Mouse (Mus musculus) T-helper 2 cell (primary cell): ENCODE results near the gene Olfr974.
"Not testable (repeated sequence)": the region's sequence is repeated elsewhere in the genome, so short reads cannot be mapped to it uniquely, and the experiment has no call there.

Experiments used
- in situ Hi-C: fragments of 300-600 bp; cut with MboI, MseI; formaldehyde crosslinking; loops from one replicate; pipeline ENCODE4 v1.15.1; 2025; ENCODE audit warnings: high pct_unique_total_duplicates

Olfr974 gene

DNA sequence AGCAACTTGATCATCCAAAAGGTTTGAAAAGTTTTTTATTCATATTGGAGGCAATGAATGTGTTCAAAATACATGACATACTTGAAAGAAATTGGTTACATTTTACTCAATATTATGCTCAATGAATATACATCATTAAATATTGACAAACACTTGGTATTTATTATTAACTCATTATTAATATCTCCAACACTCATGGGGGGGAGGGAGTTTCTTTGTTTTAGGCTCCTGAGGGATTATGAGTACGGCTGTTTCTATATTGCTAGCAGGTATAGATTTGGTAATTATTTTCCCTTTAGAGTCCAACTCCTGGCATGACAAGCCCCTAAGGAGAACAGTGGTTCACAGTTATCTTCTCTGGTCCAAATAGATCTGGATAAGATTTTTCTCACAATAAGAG lies at the start of gene Olfr974:
Gene Olfr974 (plus strand): TSS at position 301 of the 400 bp plus-strand sequence.
- in situ Hi-C loops, result no loop called here

DNA sequence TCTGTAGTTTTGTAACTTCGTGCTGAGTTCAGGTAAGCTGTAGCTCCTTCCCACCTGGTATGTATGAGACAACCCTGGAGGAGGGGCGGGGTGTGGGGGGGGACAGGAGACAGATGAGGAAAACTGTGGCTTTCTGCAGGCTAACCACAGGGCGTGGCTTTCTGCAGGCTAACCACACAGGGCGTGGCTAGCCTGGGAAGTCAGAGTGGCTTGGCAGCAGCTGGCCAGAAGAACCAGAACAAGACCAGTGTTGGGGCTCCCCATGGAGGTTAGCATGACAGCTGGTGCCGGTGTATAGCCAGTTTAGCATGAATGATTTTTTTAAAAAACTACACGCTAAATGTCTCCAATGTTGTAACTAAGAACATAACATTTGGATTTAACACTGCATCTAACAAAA lies 32.2 kb upstream of the Olfr974 start:
- in situ Hi-C loops, result no loop called here

DNA sequence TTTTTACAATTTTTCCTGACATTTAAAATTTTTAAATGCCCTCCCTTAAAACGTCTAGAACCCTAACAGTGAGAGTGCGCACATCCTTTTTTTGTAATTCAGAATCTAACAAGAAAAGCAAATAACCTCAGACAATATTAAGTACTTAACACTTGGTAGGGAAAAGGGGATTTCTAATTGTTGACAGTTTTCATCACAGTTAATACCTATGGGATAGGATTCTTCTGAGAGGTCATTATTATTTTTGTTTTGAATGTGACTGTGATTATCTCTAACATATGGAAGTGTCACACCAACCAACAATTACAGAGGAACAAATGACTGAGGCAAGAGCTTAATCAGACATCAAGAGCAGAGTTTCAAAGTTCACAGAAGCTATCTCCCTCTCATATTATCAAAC lies 30.3 kb upstream of the Olfr974 start, which contains the start of gene Olfr229:
Gene Olfr229 (plus strand): TSS at position 301 of the 400 bp plus-strand sequence.
- in situ Hi-C loops, result no loop called here

DNA sequence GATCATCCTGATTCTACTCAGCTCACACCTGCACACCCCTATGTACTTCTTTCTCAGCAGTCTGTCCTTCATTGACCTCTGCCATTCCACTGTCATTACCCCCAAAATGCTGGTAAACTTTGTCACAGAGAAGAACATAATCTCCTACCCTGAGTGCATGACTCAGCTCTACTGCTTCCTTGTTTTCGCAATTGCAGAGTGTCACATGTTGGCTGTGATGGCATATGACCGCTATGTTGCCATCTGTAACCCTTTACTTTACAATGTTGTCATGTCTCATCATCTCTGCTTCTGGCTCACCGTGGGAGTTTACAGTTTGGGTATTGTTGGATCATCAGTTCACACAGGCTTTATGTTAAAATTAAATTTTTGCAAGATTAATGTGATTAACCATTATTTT lies 27.4 kb upstream of the Olfr974 start:
- in situ Hi-C loops, result no loop called here

DNA sequence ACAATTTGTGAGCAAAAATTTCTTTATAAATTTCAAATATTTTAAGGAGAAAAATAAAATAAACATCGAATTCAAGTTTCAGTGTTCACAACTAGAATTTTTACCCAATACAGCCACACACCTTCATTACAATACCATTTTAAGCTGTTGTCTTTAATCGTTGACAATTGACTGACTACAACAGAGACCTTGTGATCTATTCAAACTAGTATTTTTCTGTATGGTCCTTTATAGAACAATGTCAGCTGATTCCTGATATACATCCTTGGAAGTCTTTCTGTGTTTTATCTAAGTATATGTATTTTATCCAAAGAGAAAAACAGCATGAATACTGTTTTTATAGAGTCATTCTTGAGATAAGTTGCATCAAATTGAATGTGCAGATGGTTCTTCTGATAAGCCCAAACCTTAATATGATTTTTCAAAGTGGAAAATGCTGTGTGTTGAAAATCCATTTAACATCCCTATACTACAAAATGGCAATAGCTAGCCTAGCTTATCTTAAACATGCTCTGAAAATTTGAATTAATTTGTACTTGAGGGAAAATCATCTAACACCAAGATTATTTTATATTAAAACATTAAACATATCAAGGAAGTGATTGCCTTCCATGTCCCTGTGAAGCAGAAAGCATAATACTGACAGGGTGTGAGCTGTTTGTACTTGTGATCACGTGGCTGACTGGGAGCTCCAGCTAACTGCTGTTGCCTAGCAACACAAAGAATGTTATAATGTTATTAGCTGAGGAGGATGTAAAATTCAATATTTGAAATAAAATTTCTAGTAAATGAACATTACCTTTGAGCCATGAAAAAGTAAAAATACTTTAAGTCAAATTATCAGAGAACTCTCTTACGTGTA lies 9.1 kb upstream of the Olfr974 start:
- in situ Hi-C loops, result not testable (repeated sequence)

DNA sequence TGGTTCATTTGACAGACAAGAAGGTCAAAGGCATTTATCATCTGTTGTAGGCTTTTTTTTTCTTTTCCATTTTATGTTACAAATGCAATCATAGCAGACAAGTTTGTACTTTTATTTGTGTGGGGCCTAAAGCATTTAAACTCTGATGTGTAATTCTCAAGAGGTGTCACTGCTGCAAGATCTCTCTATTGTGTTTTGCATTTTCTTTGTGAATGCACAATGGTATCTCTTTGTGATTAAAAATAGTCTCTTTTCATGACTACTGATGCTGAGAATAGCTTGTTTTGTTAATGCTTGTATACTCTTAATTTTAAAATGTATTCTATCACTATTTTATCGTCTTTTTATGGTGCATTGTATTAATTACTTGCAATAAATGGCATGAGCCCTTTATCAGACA lies 8.5 kb upstream of the Olfr974 start:
- in situ Hi-C loops, result not testable (repeated sequence)

DNA sequence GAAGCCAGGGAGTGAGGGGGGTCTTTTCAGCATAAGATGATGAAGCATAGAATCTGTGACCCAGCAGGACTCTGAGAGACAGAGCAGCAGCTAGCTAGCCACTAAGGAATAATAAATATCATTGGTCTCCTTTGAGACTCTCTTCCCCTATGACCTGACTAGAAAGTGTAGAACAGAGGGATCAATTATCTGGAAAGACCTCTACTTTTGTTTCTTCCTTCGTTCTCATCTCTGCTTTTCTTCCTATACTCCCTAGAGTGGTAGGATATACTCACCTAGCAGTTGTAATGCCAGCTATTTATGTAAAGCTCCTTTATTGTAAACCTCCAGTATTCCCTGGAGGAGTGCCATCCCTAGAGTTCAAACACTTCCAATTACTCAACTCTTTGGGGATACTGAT lies 14.6 kb downstream of the Olfr974 start, which contains the start of gene Olfr975:
Gene Olfr975 (minus strand): TSS at position 101 of the 400 bp plus-strand sequence.
- in situ Hi-C loops, result no loop called here

DNA sequence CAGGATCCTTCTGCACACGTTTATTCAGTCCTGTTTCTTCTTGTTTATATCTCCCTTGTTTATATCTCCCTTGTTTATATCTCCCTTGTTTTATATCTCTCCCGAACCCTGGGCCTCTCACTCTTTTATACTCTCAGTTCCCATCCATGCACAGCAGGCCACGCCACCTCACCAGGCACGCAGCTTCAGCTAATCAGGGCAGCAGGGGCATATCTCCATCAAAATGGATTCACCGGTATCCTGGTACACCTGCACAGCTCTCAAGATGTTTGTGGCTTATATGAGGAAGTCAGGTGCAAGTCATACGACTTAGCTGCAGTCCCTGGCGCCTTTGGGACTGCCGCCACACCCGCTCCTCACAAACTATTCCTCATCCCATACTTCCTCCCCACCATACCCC lies 23.7 kb downstream of the Olfr974 start, which contains the start of gene Olfr976:
Gene Olfr976 (minus strand): TSS at position 101 of the 400 bp plus-strand sequence.
- in situ Hi-C loops, result not testable (repeated sequence)

DNA sequence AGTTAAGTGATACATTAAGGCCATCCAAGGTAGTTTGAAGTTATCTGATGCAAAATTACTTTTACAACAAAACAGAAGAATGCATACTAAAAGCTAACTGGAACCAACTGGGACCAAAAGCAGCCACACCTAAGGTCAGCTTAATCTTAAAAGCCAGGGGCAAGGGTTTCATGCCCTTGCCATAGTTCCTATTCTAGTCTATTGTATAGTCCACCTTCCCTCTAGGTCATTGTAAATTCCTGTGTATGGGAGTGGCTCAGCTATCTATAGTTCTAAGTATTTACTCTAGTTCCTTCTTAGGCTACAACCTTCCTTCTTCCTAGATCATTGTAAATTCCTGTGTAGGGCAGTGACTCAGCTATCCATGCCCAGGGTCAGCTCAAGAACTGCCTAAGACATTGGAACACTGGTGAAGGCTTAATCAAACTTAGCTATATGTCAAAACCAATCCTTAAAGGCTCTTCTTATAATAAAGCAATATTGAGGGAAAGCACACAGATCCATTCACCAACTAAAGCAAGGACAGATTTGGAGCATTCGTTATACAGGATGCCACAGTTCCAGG lies 39.4 kb downstream of the Olfr974 start:
- in situ Hi-C loops, result not testable (repeated sequence)

DNA sequence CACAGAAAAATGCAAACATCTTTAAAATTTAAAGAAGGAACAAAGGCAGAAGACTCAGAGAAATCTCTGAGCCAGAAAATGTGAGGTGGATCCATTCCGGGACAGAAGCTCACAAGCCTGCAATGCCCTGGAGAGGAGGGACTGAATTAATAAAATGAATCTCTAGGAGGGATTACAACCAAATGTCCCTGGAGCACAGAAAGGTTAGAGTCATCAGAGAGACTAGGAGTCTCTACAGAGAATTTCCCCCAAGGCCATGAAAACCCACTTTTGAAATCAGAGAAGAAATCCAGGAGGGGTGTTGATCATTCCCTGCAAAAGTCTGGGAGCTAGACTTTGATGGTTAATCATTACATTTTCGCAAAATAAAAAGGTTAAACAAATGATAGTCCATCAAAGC lies 54.5 kb downstream of the Olfr974 start, which contains the start of gene Olfr978:
Gene Olfr978 (plus strand): TSS at position 301 of the 400 bp plus-strand sequence.
- in situ Hi-C loops, result no loop called here
